Mouse (Mus musculus) erythroblast, embryonic 14.5 days (primary cell): ENCODE results near the gene Bace1.

ENCODE experiments used
- GATA1 ChIP-seq: IDR thresholded peaks from 2 replicates; pipeline ENCODE4 v1.6.1; 2012; ENCODE audit warnings: low read length, inconsistent platforms, mixed read lengths
- TAL1 ChIP-seq: IDR thresholded peaks from 3 replicates; pipeline ENCODE4 v1.6.1; 2012; ENCODE audit warnings: low read length, inconsistent platforms, mixed read lengths

GRCm38 (mm10) chr9:45797271-45797670 lies 41.1 kb upstream of the Bace1 start:
- no peak for TF ChIP-seq TAL1
- TF ChIP-seq GATA1: no peak
